Mouse (Mus musculus) embryonic facial prominence, embryonic 15.5 days (tissue): ENCODE data around the gene Gabbr2. TPM values are rescaled to one million over a fixed set of nuclear protein-coding genes. Genes with fewer than 3 reads are reported as not detected.

Experiments used
- ATAC-seq: fragments of 200-750 bp; cut with Nextera tagmentation; 2 replicates; pipeline ENCODE4 v1.8.0; 2017; ENCODE audit warnings: low read depth, moderate TSS enrichment; ENCODE audit not compliant: insufficient number of reproducible peaks, low FRiP score, low TSS enrichment
- H3K27ac ChIP-seq: fragments of 300-500 bp; sonication (generic); replicated peaks from 2 replicates; pipeline ENCODE4 v1.5.1; 2015; ENCODE audit warnings: mild to moderate bottlenecking, inconsistent platforms
- H3K27me3 ChIP-seq: fragments of 300-500 bp; sonication (generic); 2 replicates; pipeline ENCODE4 v1.6.1; 2015; ENCODE audit warnings: inconsistent platforms
- H3K36me3 ChIP-seq: fragments of 300-500 bp; sonication (generic); 2 replicates; pipeline ENCODE4 v1.6.1; 2015; ENCODE audit warnings: mild to moderate bottlenecking, inconsistent platforms
- H3K4me1 ChIP-seq: fragments of 300-500 bp; sonication (generic); 2 replicates; pipeline ENCODE4 v1.6.1; 2015; ENCODE audit warnings: inconsistent platforms
- H3K4me2 ChIP-seq: fragments of 300-500 bp; sonication (generic); replicated peaks from 2 replicates; pipeline ENCODE4 v1.6.1; 2015; ENCODE audit warnings: mild to moderate bottlenecking, inconsistent platforms
- H3K4me3 ChIP-seq: fragments of 300-500 bp; sonication (generic); replicated peaks from 2 replicates; pipeline ENCODE4 v1.5.1; 2015; ENCODE audit warnings: mild to moderate bottlenecking, inconsistent platforms
- H3K9ac ChIP-seq: fragments of 300-500 bp; sonication (generic); 2 replicates; pipeline ENCODE4 v1.6.1; 2015; ENCODE audit warnings: inconsistent platforms
- H3K9me3 ChIP-seq: fragments of 300-500 bp; sonication (generic); replicated peaks from 2 replicates; pipeline ENCODE4 v1.6.1; 2016; ENCODE audit warnings: inconsistent platforms
- WGBS: fragments of 180-500 bp; shearing (Covaris S2); methylation state at CpG from one replicate; pipeline ENCODE4 v1.1.7; 2015; 5-methylcytosine and 5-hydroxymethylcytosine counted together
- polyA plus RNA-seq: library from polyadenylated mRNA; unstranded; fragments of >200 nt; fragmentation: Nextera tagmentation; extraction: Ambion mirVana; gene quantifications from 2 replicates; pipeline ENCODE4 v1.2.1, GENCODE M21; 2015

Gabbr2 gene
- polyA plus RNA-seq, 1 experiment from 2014 or later: 0.27 TPM

- WGBS: 62% methylated on average over 7 of the region's 7 CpGs
Observed at GRCm38 (mm10) chr4:46884132-46884531, 107.5 kb downstream of the Gabbr2 start.

GRCm38 (mm10) chr4:46883546-46883945 lies 108.1 kb downstream of the Gabbr2 start:
- 72% methylated on average over 9 of the region's 9 CpGs for WGBS
- no peak for ATAC-seq

More at GRCm38 (mm10) chr4:46884132-46884531, 107.5 kb downstream of the Gabbr2 start:
- no peak for ATAC-seq
- H3K36me3 ChIP-seq: no peaks in the 10 kb centered on the region
- H3K9ac ChIP-seq: no peak overlapping the region
- no peaks in the 10 kb centered on the region for H3K9me3 ChIP-seq
- H3K27me3 ChIP-seq: no peaks in the 10 kb centered on the region
- no peak overlapping the region; the same call in 1 of the 2 replicates for H3K27ac ChIP-seq
- H3K4me1 ChIP-seq: peaks cover 5% of the 10 kb centered on the region
- no peak overlapping the region for H3K4me2 ChIP-seq
- H3K4me3 ChIP-seq: no peak overlapping the region

DNA sequence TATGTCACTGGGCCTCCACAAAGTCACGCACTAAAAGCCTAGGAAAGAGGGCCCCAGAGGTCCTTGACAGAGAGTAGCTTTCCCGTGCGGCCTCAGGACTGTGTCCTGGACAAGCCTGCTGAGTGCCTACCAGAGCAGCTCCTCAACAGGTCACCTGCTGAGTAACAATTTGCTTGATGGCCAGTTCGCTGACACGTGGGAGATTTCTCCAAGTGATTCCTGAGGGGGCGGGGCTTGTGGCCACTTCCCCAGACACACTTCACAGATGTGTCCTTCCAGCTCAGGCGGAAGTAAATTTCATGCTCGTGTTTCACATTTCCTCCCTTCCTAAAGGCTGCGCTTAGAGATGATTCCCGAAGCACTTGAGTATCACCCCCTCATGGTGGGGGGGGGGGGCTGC lies 108.6 kb downstream of the Gabbr2 start:
- whole genome bisulfite sequencing: 39% methylated on average over 10 of the region's 10 CpGs

More at GRCm38 (mm10) chr4:46883546-46883945, 108.1 kb downstream of the Gabbr2 start:
- Histone ChIP-seq H3K27ac (no peak overlapping the region), H3K36me3 (no peaks in the 10 kb centered on the region), H3K4me2 (no peak overlapping the region), H3K9me3 (no peaks in the 10 kb centered on the region), H3K4me3 (no peak overlapping the region), H3K27me3 (no peaks in the 10 kb centered on the region), H3K9ac (no peak overlapping the region), H3K4me1 (peaks cover 5% of the 10 kb centered on the region)

DNA sequence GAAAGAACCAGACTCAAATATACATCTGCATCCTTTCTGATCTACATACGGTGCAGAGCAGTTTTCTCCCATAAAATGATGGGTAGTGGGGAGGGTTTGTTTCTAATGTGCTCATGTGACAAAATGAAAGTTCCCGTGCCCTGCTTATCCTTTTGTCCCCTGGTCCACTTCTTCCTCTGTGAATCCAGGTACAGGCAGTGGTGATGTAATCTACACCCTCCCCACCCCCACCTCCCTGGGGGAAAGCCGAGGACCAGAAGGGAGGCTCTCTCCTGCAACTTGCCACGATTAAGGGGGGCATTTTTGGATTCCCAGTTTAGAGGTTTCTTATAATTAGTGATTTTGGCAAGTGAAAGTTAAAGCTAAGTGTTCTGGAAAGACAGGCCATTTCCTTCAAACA lies 110.4 kb downstream of the Gabbr2 start:
- H3K27me3 ChIP-seq: no peaks in the 10 kb centered on the region
- no peak overlapping the region for H3K4me3 ChIP-seq
- peaks cover 5% of the 10 kb centered on the region for H3K4me1 ChIP-seq
- H3K27ac ChIP-seq: no peak overlapping the region
- H3K36me3 ChIP-seq: no peaks in the 10 kb centered on the region
- no peak overlapping the region for H3K4me2 ChIP-seq
- no peak for ATAC-seq
- no peak overlapping the region for H3K9ac ChIP-seq
- 30% methylated on average over 4 of the region's 4 CpGs for WGBS
- no peaks in the 10 kb centered on the region for H3K9me3 ChIP-seq

More for the DNA sequence above, 108.6 kb downstream of the Gabbr2 start:
- Histone ChIP-seq H3K9me3 (no peaks in the 10 kb centered on the region), H3K36me3 (no peaks in the 10 kb centered on the region), H3K27me3 (no peaks in the 10 kb centered on the region), H3K4me1 (peaks cover 5% of the 10 kb centered on the region), H3K4me2 (no peak overlapping the region), H3K27ac (no peak overlapping the region), H3K4me3 (no peak overlapping the region), H3K9ac (no peak overlapping the region)
- no peak for ATAC-seq

DNA sequence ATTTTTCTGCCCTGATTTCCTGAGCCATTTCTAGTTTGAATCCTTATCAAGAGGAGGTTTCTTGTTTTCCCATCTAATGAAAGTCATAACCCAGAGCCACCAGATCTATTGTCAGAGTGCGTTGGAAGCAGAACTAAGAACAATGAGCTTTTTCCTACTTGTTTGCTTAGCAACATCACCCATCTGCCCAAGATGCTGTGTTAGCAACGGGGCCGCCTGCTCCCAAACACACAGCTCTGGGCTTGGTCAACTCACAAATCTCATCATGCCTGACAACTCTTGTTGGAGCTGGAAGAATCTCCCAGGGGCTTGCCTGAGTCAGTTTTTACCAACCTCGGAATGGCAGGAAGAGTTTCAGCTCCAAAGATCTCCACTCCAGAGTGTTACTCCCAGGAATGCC lies 111.7 kb downstream of the Gabbr2 start:
- H3K9ac ChIP-seq: no peak overlapping the region
- no peaks in the 10 kb centered on the region for H3K27me3 ChIP-seq
- no peak for ATAC-seq
- H3K36me3 ChIP-seq: no peaks in the 10 kb centered on the region
- no peak overlapping the region for H3K4me2 ChIP-seq
- H3K4me1 ChIP-seq: peaks cover 5% of the 10 kb centered on the region
- H3K9me3 ChIP-seq: no peaks in the 10 kb centered on the region
- H3K27ac ChIP-seq: no peak overlapping the region
- no peak overlapping the region for H3K4me3 ChIP-seq
- 49% methylated on average over 4 of the region's 4 CpGs for WGBS

GRCm38 (mm10) chr4:46872750-46873149 lies 118.9 kb downstream of the Gabbr2 start:
- Histone ChIP-seq H3K4me1 (no peaks in the 10 kb centered on the region), H3K27me3 (peaks cover 7% of the 10 kb centered on the region; the same call in 1 of the 2 replicates), H3K9me3 (no peaks in the 10 kb centered on the region), H3K9ac (no peak overlapping the region), H3K4me3 (no peak overlapping the region), H3K4me2 (no peak overlapping the region), H3K27ac (no peak overlapping the region), H3K36me3 (no peaks in the 10 kb centered on the region)
- no peak for ATAC-seq
- 84% methylated on average over 4 of the region's 4 CpGs for WGBS

GRCm38 (mm10) chr4:46870157-46870556 lies 121.5 kb downstream of the Gabbr2 start:
- no peak for ATAC-seq
- WGBS: 50% methylated on average over 6 of the region's 6 CpGs
- H3K36me3 ChIP-seq: no peaks in the 10 kb centered on the region
- H3K4me3 ChIP-seq: no peak overlapping the region
- H3K4me2 ChIP-seq: no peak overlapping the region
- no peaks in the 10 kb centered on the region for H3K9me3 ChIP-seq
- H3K9ac ChIP-seq: no peak overlapping the region
- H3K27ac ChIP-seq: no peak overlapping the region
- no peaks in the 10 kb centered on the region for H3K4me1 ChIP-seq
- peaks cover 7% of the 10 kb centered on the region; the same call in 1 of the 2 replicates for H3K27me3 ChIP-seq

- peaks cover 7% of the 10 kb centered on the region; the same call in 1 of the 2 replicates for H3K27me3 ChIP-seq
- 80% methylated on average over 2 of the region's 2 CpGs for WGBS
- no peaks in the 10 kb centered on the region for H3K36me3 ChIP-seq
- no peaks in the 10 kb centered on the region for H3K9me3 ChIP-seq
- no peak overlapping the region for H3K27ac ChIP-seq
- no peak for ATAC-seq
- no peak overlapping the region for H3K4me2 ChIP-seq
- H3K9ac ChIP-seq: no peak overlapping the region
- H3K4me1 ChIP-seq: no peaks in the 10 kb centered on the region
- no peak overlapping the region for H3K4me3 ChIP-seq
Observed at GRCm38 (mm10) chr4:46869380-46869779, 122.3 kb downstream of the Gabbr2 start.

GRCm38 (mm10) chr4:46868921-46869320 lies 122.8 kb downstream of the Gabbr2 start:
- no peaks in the 10 kb centered on the region for H3K36me3 ChIP-seq
- no peak overlapping the region for H3K9ac ChIP-seq
- H3K27me3 ChIP-seq: peaks cover 7% of the 10 kb centered on the region; the same call in 1 of the 2 replicates
- H3K27ac ChIP-seq: no peak overlapping the region
- H3K4me3 ChIP-seq: no peak overlapping the region
- no peaks in the 10 kb centered on the region for H3K9me3 ChIP-seq
- no peaks in the 10 kb centered on the region for H3K4me1 ChIP-seq
- no peak for ATAC-seq
- 80% methylated on average over 3 of the region's 3 CpGs for WGBS
- no peak overlapping the region for H3K4me2 ChIP-seq

DNA sequence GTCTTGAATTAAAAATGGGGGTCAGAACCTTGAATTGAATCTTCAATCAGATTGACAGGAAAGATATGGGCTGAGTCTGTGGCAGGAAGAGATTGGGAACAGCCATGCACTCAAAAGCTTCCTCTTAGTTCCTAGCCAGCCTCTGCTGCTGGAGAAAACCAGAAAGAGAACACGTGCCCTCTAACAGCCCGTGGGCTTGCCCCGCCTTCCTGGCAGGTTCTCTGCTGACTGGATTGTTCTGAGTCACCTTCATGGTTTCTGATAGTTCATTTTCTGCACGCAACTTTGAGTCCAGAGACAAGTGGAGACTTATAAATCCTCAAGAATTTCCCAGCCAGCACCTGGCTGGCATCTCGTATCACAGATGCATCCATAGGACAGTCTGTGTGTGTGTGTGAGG lies 123.5 kb downstream of the Gabbr2 start:
- Histone ChIP-seq H3K36me3 (no peaks in the 10 kb centered on the region), H3K9me3 (no peaks in the 10 kb centered on the region), H3K9ac (no peak overlapping the region), H3K27ac (no peak overlapping the region), H3K27me3 (peaks cover 7% of the 10 kb centered on the region; the same call in 1 of the 2 replicates), H3K4me1 (no peaks in the 10 kb centered on the region), H3K4me2 (no peak overlapping the region), H3K4me3 (no peak overlapping the region)
- ATAC-seq: no peak
- 58% methylated on average over 5 of the region's 5 CpGs for WGBS

GRCm38 (mm10) chr4:46867779-46868178 lies 123.9 kb downstream of the Gabbr2 start:
- Histone ChIP-seq H3K27me3 (peaks cover 7% of the 10 kb centered on the region; the same call in 1 of the 2 replicates), H3K36me3 (no peaks in the 10 kb centered on the region), H3K4me3 (no peak overlapping the region), H3K4me2 (no peak overlapping the region), H3K4me1 (no peaks in the 10 kb centered on the region), H3K9ac (no peak overlapping the region), H3K27ac (no peak overlapping the region), H3K9me3 (no peaks in the 10 kb centered on the region)
- 84% methylated on average over 10 of the region's 10 CpGs for WGBS
- no peak for ATAC-seq

DNA sequence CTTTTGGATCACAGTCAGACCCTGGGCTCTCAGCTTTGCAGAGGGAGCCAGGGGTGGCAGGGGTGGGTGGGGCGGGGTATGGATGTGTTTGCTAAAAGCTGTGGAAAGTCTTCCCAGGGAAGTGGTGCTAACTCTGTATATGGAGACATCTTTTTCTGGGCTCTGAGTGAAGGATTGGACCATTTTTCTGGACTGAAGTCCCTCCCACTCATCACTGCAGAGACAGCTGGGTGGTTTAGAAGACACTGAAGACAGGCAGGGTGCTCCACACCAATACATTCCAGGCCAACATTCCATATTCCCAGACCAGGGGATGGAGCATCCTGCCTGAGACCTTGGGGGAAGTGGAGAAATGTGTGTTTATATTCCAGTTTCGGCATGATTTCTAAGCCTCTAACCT lies 125.6 kb downstream of the Gabbr2 start:
- no peak for ATAC-seq
- Histone ChIP-seq H3K27ac (no peak overlapping the region), H3K9me3 (no peaks in the 10 kb centered on the region), H3K4me2 (no peak overlapping the region), H3K4me3 (no peak overlapping the region), H3K27me3 (no peaks in the 10 kb centered on the region), H3K4me1 (no peaks in the 10 kb centered on the region), H3K9ac (no peak overlapping the region), H3K36me3 (no peaks in the 10 kb centered on the region)
- 78% methylated on average over 2 of the region's 2 CpGs for WGBS
